Mouse (Mus musculus): Measurements from ENCODE around the gene Rasip1. TPM values are rescaled to one million over a fixed set of nuclear protein-coding genes. Genes with fewer than 3 reads are reported as not detected.
A peak's percentile ranks its signal among the peaks of the same experiment; 100 is the strongest.

Gene Rasip1
- polyA plus RNA-seq, 1 experiment from 2014 or later = 24.3 TPM

GRCm38 (mm10) chr7:45665303-45666138 lies 38.2 kb downstream of the Rasip1 start:
- H3K27me3 ChIP-seq (ENCODE audit: control insufficient read depth, insufficient read depth, low read length) = no peaks in the 10 kb centered on the region
- 53% methylated on average over 13 of the region's 13 CpGs for WGBS
- no peak overlapping the region for H3K4me2 ChIP-seq (ENCODE audit: low read length)
- peaks cover 3 to 9% of the 10 kb centered on the region in 2 experiments; a peak in 1 of 4 replicates for H3K4me1 ChIP-seq (ENCODE audit: control insufficient read depth in 2 of 2, insufficient read depth in 2 of 2, low read length in 2 of 2)
- H3K4me3 ChIP-seq (ENCODE audit: control insufficient read depth in 1 of 2, insufficient read depth in 1 of 2, low read depth in 1 of 2, low read length in 2 of 2) = no peak overlapping the region
- no peak overlapping the region for H3K27ac ChIP-seq (replicated peaks in 1 of 2; ENCODE audit: control insufficient read depth in 1 of 2, insufficient read depth in 1 of 2, low read depth in 2 of 2, low read length in 2 of 2)
- ATAC-seq (ENCODE audit: insufficient number of reproducible peaks, insufficient read depth, low FRiP score, low read depth) = no peak
- peaks cover 4% of the 10 kb centered on the region; the same call in 1 of the 2 replicates for H3K9me3 ChIP-seq (ENCODE audit: control insufficient read depth, low read length)
- no peaks in the 10 kb centered on the region for H3K36me3 ChIP-seq (ENCODE audit: control insufficient read depth, insufficient read depth, low read length)
- no peak overlapping the region for H3K9ac ChIP-seq (ENCODE audit: low read length)

GRCm38 (mm10) chr7:45666161-45666560 lies 38.9 kb downstream of the Rasip1 start, which contains the start of gene Fut2:
Gene Fut2, minus strand, starts transcription at chr7:45666394.
- no peak for ATAC-seq (ENCODE audit: insufficient number of reproducible peaks, insufficient read depth, low FRiP score, low read depth)
- 82% methylated on average over 7 of the region's 7 CpGs for whole genome bisulfite sequencing
- H3K4me3 ChIP-seq (ENCODE audit: control insufficient read depth in 1 of 2, insufficient read depth in 1 of 2, low read depth in 1 of 2, low read length in 2 of 2) = no peak within 1 kb of the TSS

GRCm38 (mm10) chr7:45667761-45668160 lies 40.5 kb downstream of the Rasip1 start:
- WGBS = 76% methylated on average over 14 of the region's 14 CpGs
- no peak overlapping the region for H3K4me3 ChIP-seq (ENCODE audit: control insufficient read depth in 1 of 2, insufficient read depth in 1 of 2, low read depth in 1 of 2, low read length in 2 of 2)
- H3K27ac ChIP-seq (replicated peaks in 1 of 2; ENCODE audit: control insufficient read depth in 1 of 2, insufficient read depth in 1 of 2, low read depth in 2 of 2, low read length in 2 of 2) = no peak overlapping the region
- no peaks in the 10 kb centered on the region for H3K27me3 ChIP-seq (ENCODE audit: control insufficient read depth, insufficient read depth, low read length)
- no peak overlapping the region for H3K4me2 ChIP-seq (ENCODE audit: low read length)
- no peak overlapping the region for H3K9ac ChIP-seq (ENCODE audit: low read length)
- peaks cover 4% of the 10 kb centered on the region; the same call in 1 of the 2 replicates for H3K9me3 ChIP-seq (ENCODE audit: control insufficient read depth, low read length)
- H3K36me3 ChIP-seq (ENCODE audit: control insufficient read depth, insufficient read depth, low read length) = no peaks in the 10 kb centered on the region
- H3K4me1 ChIP-seq (ENCODE audit: control insufficient read depth in 2 of 2, insufficient read depth in 2 of 2, low read length in 2 of 2) = peaks cover 3 to 9% of the 10 kb centered on the region in 2 experiments; a peak in 1 of 4 replicates
- no peak for ATAC-seq (ENCODE audit: insufficient number of reproducible peaks, insufficient read depth, low FRiP score, low read depth)

More at GRCm38 (mm10) chr7:45666161-45666560, 38.9 kb downstream of the Rasip1 start, which contains the start of gene Fut2:
- H3K4me2 ChIP-seq (ENCODE audit: low read length) = no peak within 1 kb of the TSS
- peaks cover 4% of the 10 kb centered on the region; the same call in 1 of the 2 replicates for H3K9me3 ChIP-seq (ENCODE audit: control insufficient read depth, low read length)
- H3K27me3 ChIP-seq (ENCODE audit: control insufficient read depth, insufficient read depth, low read length) = no peaks in the 10 kb centered on the region
- H3K36me3 ChIP-seq (ENCODE audit: control insufficient read depth, insufficient read depth, low read length) = no peaks in the 10 kb centered on the region
- no peak within 1 kb of the TSS for H3K9ac ChIP-seq (ENCODE audit: low read length)
- peaks cover 3 to 9% of the 10 kb centered on the region in 2 experiments; a peak in 1 of 4 replicates for H3K4me1 ChIP-seq (ENCODE audit: control insufficient read depth in 2 of 2, insufficient read depth in 2 of 2, low read length in 2 of 2)
- no peak within 1 kb of the TSS for H3K27ac ChIP-seq (replicated peaks in 1 of 2; ENCODE audit: control insufficient read depth in 1 of 2, insufficient read depth in 1 of 2, low read depth in 2 of 2, low read length in 2 of 2)

GRCm38 (mm10) chr7:45668921-45669320 lies 41.6 kb downstream of the Rasip1 start:
- H3K27ac ChIP-seq (replicated peaks in 1 of 2; ENCODE audit: control insufficient read depth in 1 of 2, insufficient read depth in 1 of 2, low read depth in 2 of 2, low read length in 2 of 2) = no peak overlapping the region
- WGBS = 95% methylated on average over 9 of the region's 9 CpGs
- H3K27me3 ChIP-seq (ENCODE audit: control insufficient read depth, insufficient read depth, low read length) = no peaks in the 10 kb centered on the region
- H3K36me3 ChIP-seq (ENCODE audit: control insufficient read depth, insufficient read depth, low read length) = no peaks in the 10 kb centered on the region
- H3K9me3 ChIP-seq (ENCODE audit: control insufficient read depth, low read length) = peaks cover 4% of the 10 kb centered on the region; the same call in 1 of the 2 replicates
- H3K9ac ChIP-seq (ENCODE audit: low read length) = no peak overlapping the region
- no peak overlapping the region for H3K4me2 ChIP-seq (ENCODE audit: low read length)
- H3K4me3 ChIP-seq (ENCODE audit: control insufficient read depth in 1 of 2, insufficient read depth in 1 of 2, low read depth in 1 of 2, low read length in 2 of 2) = no peak overlapping the region
- ATAC-seq (ENCODE audit: insufficient number of reproducible peaks, insufficient read depth, low FRiP score, low read depth) = no peak
- peaks cover 3 to 7% of the 10 kb centered on the region in 2 experiments; a peak in 1 of 4 replicates for H3K4me1 ChIP-seq (ENCODE audit: control insufficient read depth in 2 of 2, insufficient read depth in 2 of 2, low read length in 2 of 2)

- no peaks in the 10 kb centered on the region for H3K36me3 ChIP-seq (ENCODE audit: control insufficient read depth, insufficient read depth, low read length)
- 76% methylated on average over 7 of the region's 7 CpGs for WGBS
- no peak for ATAC-seq (ENCODE audit: insufficient number of reproducible peaks, insufficient read depth, low FRiP score, low read depth)
- no peak overlapping the region for H3K4me3 ChIP-seq (ENCODE audit: control insufficient read depth in 1 of 2, insufficient read depth in 1 of 2, low read depth in 1 of 2, low read length in 2 of 2)
- H3K9ac ChIP-seq (ENCODE audit: low read length) = no peak overlapping the region
- no peaks in the 10 kb centered on the region for H3K27me3 ChIP-seq (ENCODE audit: control insufficient read depth, insufficient read depth, low read length)
- H3K4me2 ChIP-seq (ENCODE audit: low read length) = no peak overlapping the region
- no peaks in the 10 kb centered on the region for H3K9me3 ChIP-seq (ENCODE audit: control insufficient read depth, low read length)
- H3K4me1 ChIP-seq (ENCODE audit: control insufficient read depth in 2 of 2, insufficient read depth in 2 of 2, low read length in 2 of 2) = peaks cover 5 to 15% of the 10 kb centered on the region in 2 experiments
- no peak overlapping the region for H3K27ac ChIP-seq (replicated peaks in 1 of 2; ENCODE audit: control insufficient read depth in 1 of 2, insufficient read depth in 1 of 2, low read depth in 2 of 2, low read length in 2 of 2)
These were observed 50.5 kb downstream of the Rasip1 start for GRCm38 (mm10) chr7:45677627-45678295.

GRCm38 (mm10) chr7:45678513-45678912 lies 51.2 kb downstream of the Rasip1 start:
- Histone ChIP-seq H3K27ac (replicated peaks in 1 of 2; ENCODE audit: control insufficient read depth in 1 of 2, insufficient read depth in 1 of 2, low read depth in 2 of 2, low read length in 2 of 2) (no peak overlapping the region), H3K4me1 (ENCODE audit: control insufficient read depth in 2 of 2, insufficient read depth in 2 of 2, low read length in 2 of 2) (peaks cover 5 to 15% of the 10 kb centered on the region in 2 experiments), H3K4me3 (ENCODE audit: control insufficient read depth in 1 of 2, insufficient read depth in 1 of 2, low read depth in 1 of 2, low read length in 2 of 2) (no peak overlapping the region), H3K9ac (ENCODE audit: low read length) (no peak overlapping the region), H3K4me2 (ENCODE audit: low read length) (no peak overlapping the region), H3K9me3 (ENCODE audit: control insufficient read depth, low read length) (no peaks in the 10 kb centered on the region), H3K36me3 (ENCODE audit: control insufficient read depth, insufficient read depth, low read length) (no peaks in the 10 kb centered on the region), H3K27me3 (ENCODE audit: control insufficient read depth, insufficient read depth, low read length) (no peaks in the 10 kb centered on the region)
- no peak for ATAC-seq (ENCODE audit: insufficient number of reproducible peaks, insufficient read depth, low FRiP score, low read depth)
- WGBS = 91% methylated on average over 14 of the region's 14 CpGs

- no peak overlapping the region for H3K4me3 ChIP-seq (ENCODE audit: control insufficient read depth in 1 of 2, insufficient read depth in 1 of 2, low read depth in 1 of 2, low read length in 2 of 2)
- H3K27ac ChIP-seq (replicated peaks in 1 of 2; ENCODE audit: control insufficient read depth in 1 of 2, insufficient read depth in 1 of 2, low read depth in 2 of 2, low read length in 2 of 2) = peak overlapping the region; percentile 58 to 70
- H3K4me1 ChIP-seq (ENCODE audit: control insufficient read depth in 2 of 2, insufficient read depth in 2 of 2, low read length in 2 of 2) = peaks cover 5 to 15% of the 10 kb centered on the region in 2 experiments
- H3K4me2 ChIP-seq (ENCODE audit: low read length) = no peak overlapping the region
- no peak; the same call in 1 of the 2 replicates for ATAC-seq (ENCODE audit: insufficient number of reproducible peaks, insufficient read depth, low FRiP score, low read depth)
- H3K27me3 ChIP-seq (ENCODE audit: control insufficient read depth, insufficient read depth, low read length) = no peaks in the 10 kb centered on the region
- H3K9me3 ChIP-seq (ENCODE audit: control insufficient read depth, low read length) = no peaks in the 10 kb centered on the region
- no peaks in the 10 kb centered on the region for H3K36me3 ChIP-seq (ENCODE audit: control insufficient read depth, insufficient read depth, low read length)
- WGBS = 59% methylated on average over 14 of the region's 14 CpGs
- no peak overlapping the region; the same call in 1 of the 2 replicates for H3K9ac ChIP-seq (ENCODE audit: low read length)
These were observed 52.8 kb downstream of the Rasip1 start for GRCm38 (mm10) chr7:45679966-45680621.
